Mouse (Mus musculus) embryonic stem cell, embryonic (primary cell): ENCODE data around the gene Rnf123.

ENCODE experiments used
- CTCF ChIA-PET, 4 experiments: fragments of 300-600 bp in 2 of 4; fragments of 350-600 bp in 2 of 4; sonication (Branson Sonifier 250); formaldehyde crosslinking; loops; one replicate each; lab custom pipeline; 2022; ENCODE audit warnings: inconsistent platforms in 2 of 4; lab: Charles Lee
- POLR2A ChIA-PET, 4 experiments: fragments of 300-600 bp in 2 of 4; fragments of 350-600 bp in 2 of 4; sonication (Branson Sonifier 250); formaldehyde crosslinking; loops; one replicate each; lab custom pipeline; 2022; ENCODE audit warnings: antibody characterized with exemption in 4 of 4, inconsistent platforms in 1 of 4; lab: Charles Lee

The Rnf123 gene

DNA sequence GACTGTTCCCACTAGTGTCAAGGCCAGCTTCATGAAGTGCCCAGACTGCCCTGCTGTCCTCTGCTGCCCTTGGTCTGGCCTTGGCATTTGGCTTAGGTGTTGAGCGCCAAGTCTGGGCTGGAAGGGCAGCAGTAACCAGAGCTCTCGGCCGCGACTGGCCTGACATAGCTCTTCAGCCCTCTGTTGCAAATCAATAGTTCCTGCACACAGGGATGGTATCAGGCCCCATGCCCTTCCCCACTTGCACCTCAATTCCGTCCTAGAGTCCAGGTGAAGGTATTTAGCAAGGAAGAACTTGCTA, 25.9 kb downstream of the Rnf123 start:
- ChIA-PET CTCF (interaction anchor here (0.5 to 7.1 kb wide), 13 partner anchors 10 to 551 kb away, joined by 3 to 139 read pairs (median 4); partner anchors contain the start of gene Mst1r (in 1 of the 4)), POLR2A (interaction anchor here in 2 of 4 experiments (0.9 to 2.7 kb wide), 10 partner anchors 9 to 184 kb away, joined by 3 to 11 read pairs (median 4); partner anchors contain the start of genes Gmppb (in 1 of the 2), Mst1 (in 1 of the 2) and Rbm6 (in 1 of the 2))

DNA sequence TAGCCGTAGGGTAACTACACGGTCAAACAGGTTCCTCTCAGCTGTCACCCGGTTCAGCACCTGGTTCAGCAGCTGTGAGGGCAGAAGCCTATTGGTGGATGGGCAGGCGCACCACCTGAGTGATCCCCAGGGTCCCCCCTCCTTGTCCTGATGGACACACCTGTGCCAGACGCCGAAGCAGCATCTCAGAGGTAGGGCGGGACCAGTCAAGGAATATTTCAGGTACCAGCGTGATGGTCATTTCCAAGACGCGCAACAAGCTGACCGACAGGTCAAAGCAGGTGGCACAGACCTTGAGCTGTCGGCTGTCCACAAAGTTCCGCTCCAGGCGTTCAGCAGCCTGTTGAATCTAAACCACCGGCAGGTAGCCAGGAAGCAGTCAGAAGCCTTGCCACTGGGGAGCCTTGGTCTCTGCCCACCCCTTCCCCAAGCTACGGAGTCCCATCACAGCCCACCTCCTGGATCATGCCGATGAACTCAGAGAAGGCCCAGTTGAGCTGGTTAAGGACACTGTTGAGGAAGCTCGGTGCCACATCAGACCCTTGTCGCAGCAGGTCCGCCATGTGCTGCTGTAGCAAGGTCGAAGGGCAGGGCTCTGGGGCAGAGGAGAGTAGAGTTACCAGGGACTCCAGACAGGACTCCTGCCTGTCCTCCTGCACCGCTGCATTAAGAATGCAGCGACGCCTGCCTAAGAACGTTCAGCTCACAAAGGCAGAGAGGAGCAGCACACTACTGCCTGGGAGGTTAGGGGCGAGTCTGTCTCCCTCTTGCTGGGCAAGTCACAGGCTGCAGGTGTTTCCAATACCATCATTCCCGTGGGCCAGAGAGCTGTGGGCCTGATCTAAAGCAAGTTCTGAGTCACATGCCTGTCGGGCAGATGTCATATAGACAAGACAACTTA, 26.5 kb downstream of the Rnf123 start:
- CTCF ChIA-PET: interaction anchor here (0.5 to 7.1 kb wide), 16 partner anchors 10 to 551 kb away, joined by 3 to 139 read pairs (median 3); partner anchors contain the start of gene Mst1r (in 1 of the 4)

DNA sequence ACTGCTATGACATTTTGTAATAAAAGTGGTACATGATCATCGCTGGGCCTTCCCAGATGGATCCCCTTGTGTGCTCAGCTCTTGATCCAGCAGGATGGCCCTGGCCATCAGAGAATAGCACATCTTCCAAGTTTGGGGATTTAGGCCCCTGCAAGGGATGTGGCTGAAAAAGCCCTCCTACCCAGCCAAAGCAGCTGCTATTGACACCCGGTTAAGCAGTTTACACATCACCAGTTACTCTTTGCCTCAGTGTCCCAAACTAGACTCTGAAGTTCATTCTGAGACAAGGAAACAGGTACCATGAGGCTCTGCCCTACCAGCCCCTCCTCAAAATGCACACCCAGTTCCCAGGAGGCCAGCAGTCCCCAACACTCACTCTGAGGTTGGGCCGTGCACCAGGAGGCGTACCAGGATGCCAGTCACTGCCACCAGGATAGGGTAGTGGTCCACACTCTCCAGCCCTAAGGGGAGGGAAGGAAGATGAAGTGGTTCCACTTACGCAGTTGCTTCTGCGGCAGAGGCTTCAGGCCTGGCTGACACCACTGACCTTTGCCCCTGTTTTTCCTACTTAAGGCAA, 27.4 kb downstream of the Rnf123 start:
- CTCF ChIA-PET: interaction anchor here (0.5 to 7.1 kb wide), 14 partner anchors 9 to 397 kb away, joined by 3 to 139 read pairs (median 6); partner anchors contain the start of gene Mst1r (in 1 of the 4)
- POLR2A ChIA-PET: interaction anchor here in 2 of 4 experiments (0.8 to 4.7 kb wide), 12 partner anchors 10 to 157 kb away, joined by 3 to 43 read pairs (median 6); partner anchors contain the start of gene Mst1r (in 1 of the 2)

More for the DNA sequence above, 26.5 kb downstream of the Rnf123 start:
- POLR2A ChIA-PET: interaction anchor here in 2 of 4 experiments (0.8 to 4.7 kb wide), 15 partner anchors 8 to 184 kb away, joined by 3 to 43 read pairs (median 4); partner anchors contain the start of genes Gmppb (in 1 of the 2), Mst1 (in 1 of the 2), Mst1r (in 1 of the 2) and Rbm6 (in 1 of the 2)

DNA sequence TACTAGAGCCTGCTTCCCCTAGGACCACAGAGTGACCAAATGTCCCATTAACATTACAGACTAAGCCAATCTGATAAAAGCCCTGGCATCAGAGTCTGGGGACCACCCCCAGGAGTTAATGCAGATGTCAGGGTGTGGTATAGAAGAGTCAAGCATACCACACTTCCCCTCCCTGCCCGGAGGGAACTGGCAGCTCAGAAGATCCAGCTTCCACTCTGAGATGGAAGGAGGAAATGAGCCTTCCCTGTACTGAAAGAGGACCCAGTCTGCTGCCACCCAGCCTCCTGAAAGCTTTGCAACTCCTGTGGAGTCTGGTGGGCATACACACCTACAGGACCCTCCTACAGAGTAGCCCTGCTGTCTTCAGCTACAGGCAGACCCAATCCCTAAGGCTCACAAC, 28.1 kb downstream of the Rnf123 start:
- CTCF ChIA-PET: interaction anchor here (0.5 to 7.1 kb wide), 15 partner anchors 8 to 301 kb away, joined by 3 to 139 read pairs (median 6); partner anchors contain the start of gene Mst1r (in 1 of the 4)
- POLR2A ChIA-PET: interaction anchor here in 3 of 4 experiments (0.6 to 4.7 kb wide), 18 partner anchors 8 to 356 kb away, joined by 3 to 43 read pairs (median 5); partner anchors contain the start of genes Mst1r (in 1 of the 3) and Rbm6 (in 1 of the 3)

DNA sequence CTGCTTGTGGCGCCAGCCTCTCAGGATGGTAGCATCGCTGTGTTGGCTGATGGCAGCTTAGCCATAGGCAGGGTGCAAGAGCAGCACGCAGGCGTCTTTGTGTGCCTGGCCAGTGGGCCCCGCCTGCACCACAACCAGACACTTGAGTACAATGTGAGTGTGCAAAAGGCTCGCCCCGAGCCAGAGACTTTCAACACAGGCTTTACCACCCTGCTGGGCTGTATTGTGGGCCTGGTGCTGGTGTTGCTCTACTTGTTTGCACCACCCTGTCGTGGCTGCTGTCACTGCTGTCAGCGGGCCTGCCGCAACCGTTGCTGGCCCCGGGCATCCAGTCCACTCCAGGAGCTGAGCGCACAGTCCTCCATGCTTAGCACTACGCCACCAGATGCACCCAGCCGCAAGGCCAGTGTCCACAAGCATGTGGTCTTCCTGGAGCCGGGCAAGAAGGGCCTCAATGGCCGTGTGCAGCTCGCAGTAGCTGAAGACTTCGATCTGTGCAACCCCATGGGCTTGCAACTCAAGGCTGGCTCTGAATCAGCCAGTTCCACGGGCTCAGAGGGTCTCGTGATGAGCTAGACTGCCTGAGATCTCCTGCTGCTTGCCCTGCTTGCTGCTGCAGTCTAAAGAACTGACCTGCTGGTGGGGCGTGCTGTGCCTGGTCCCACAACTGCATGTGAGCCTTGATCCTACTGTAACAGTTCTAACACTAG, 28.7 kb downstream of the Rnf123 start:
- CTCF ChIA-PET: interaction anchor here (0.6 to 7.1 kb wide), 25 partner anchors 9 to 153 kb away, joined by 3 to 139 read pairs (median 6); partner anchors contain the start of gene Mst1r (in 1 of the 4)

DNA sequence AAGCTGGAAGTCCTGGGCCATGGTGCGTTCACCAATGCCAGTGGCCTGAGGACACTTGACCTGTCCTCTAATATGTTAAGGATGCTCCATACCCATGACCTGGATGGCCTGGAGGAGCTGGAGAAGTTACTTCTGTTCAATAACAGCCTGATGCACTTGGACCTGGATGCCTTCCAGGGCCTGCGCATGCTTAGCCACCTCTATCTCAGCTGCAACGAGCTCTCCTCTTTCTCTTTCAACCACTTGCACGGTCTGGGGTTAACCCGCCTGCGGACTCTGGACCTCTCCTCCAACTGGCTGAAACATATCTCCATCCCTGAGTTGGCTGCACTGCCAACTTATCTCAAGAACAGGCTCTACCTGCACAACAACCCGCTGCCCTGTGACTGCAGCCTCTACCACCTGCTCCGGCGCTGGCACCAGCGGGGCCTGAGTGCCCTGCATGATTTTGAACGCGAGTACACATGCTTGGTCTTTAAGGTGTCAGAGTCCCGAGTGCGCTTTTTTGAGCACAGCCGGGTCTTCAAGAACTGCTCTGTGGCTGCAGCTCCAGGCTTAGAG, 29.4 kb downstream of the Rnf123 start:
- CTCF ChIA-PET: interaction anchor here (0.6 to 7.1 kb wide), 54 partner anchors 9 to 499 kb away, joined by 3 to 139 read pairs (median 5); partner anchors contain the start of genes Apeh (in 2 of the 4), Mst1r (in 2 of the 4), Gnat1 (in 1 of the 4) and Inka1 (in 1 of the 4)

More for the DNA sequence above, 28.7 kb downstream of the Rnf123 start:
- POLR2A ChIA-PET: interaction anchor here in 3 of 4 experiments (0.5 to 4.7 kb wide), 35 partner anchors 9 to 356 kb away, joined by 3 to 43 read pairs (median 5); partner anchors contain the start of genes Apeh (in 3 of the 3), Ip6k1 (in 2 of the 3), Inka1 (in 1 of the 3) and Mon1a (in 1 of the 3)

DNA sequence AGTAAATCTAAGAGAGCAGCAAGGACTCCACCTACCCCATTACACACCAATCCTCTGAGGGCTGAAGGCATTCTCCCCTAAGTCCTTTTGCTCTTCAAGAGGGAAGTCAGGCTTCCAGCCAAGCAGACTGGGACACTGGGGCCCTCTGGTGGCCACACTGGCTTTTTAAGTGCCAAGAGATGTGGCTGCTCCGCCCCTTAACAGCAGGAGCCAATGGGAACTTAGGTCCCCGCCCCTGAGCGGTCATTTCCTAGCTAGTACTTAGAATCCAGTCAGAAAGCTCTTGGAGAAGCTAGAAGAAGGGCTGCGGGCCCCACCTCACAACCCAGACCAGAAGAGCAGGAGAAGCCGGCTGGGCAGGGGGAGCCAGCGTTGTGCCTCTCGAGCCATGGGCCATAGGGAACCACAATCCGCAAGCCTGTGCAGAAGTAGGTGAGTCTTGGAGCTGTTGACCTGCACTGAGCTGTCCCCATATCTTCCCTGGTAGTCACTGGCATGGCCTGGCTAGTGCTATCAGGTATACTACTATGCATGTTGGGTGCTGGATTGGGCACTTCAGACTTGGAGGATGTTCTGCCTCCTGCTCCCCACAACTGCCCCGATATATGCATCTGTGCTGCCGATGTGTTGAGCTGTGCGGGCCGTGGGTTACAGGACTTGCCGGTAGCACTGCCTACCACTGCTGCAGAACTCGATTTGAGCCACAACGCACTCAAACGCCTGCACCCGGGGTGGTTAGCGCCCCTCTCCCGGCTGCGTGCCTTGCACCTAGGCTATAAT, 30.1 kb downstream of the Rnf123 start, which contains the start of gene Amigo3:
Gene Amigo3 (plus strand): TSS at position 275 of the 780 bp plus-strand sequence.
- CTCF ChIA-PET: interaction anchor here (0.5 to 7.1 kb wide), 76 partner anchors 8 to 499 kb away, joined by 3 to 139 read pairs (median 4); partner anchors contain the start of genes Apeh (in 2 of the 4), Mst1r (in 2 of the 4), Amt (in 1 of the 4) and Cdhr4 (in 1 of the 4)
- POLR2A ChIA-PET: interaction anchor here (0.5 to 4.7 kb wide), 92 partner anchors 8 to 469 kb away, joined by 3 to 43 read pairs (median 4); partner anchors contain the start of genes Apeh (in 3 of the 4), Inka1 (in 3 of the 4), Ip6k1 (in 3 of the 4) and Dag1 (in 2 of the 4)

More for the DNA sequence above, 29.4 kb downstream of the Rnf123 start:
- POLR2A ChIA-PET: interaction anchor here (0.5 to 4.7 kb wide), 72 partner anchors 9 to 466 kb away, joined by 3 to 43 read pairs (median 4); partner anchors contain the start of genes Apeh (in 3 of the 4), Inka1 (in 3 of the 4), Ip6k1 (in 3 of the 4) and Mst1r (in 2 of the 4)

DNA sequence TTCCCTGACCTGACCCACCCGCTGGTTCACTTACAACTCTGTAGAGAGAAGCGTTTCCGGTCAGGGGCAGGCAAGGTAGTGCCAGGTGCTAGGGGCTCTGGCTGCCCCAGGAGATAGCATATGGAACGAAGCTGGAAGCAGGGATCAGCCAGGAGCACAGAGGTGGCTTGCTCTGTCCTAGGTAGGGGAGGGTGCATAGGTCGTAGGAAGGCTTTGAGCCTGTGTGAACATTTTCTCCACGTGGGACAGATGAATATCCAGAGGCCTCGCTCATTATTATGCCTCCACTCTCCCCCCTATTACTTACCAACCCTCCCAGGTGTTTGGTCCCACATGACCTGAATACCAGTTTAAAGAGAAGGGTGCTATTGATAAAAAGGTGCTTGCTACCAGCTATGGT, 30.7 kb downstream of the Rnf123 start:
- ChIA-PET CTCF (interaction anchor here (0.6 to 7.1 kb wide), 40 partner anchors 7 to 440 kb away, joined by 3 to 139 read pairs (median 6); partner anchors contain the start of genes Apeh (in 2 of the 4), Mst1r (in 2 of the 4), Cdhr4 (in 1 of the 4) and Dag1 (in 1 of the 4)), POLR2A (interaction anchor here in 3 of 4 experiments (0.5 to 4.7 kb wide), 58 partner anchors 7 to 470 kb away, joined by 3 to 43 read pairs (median 4); partner anchors contain the start of genes Ip6k1 (in 3 of the 3), Dag1 (in 2 of the 3), Mst1r (in 2 of the 3) and Apeh (in 1 of the 3))

DNA sequence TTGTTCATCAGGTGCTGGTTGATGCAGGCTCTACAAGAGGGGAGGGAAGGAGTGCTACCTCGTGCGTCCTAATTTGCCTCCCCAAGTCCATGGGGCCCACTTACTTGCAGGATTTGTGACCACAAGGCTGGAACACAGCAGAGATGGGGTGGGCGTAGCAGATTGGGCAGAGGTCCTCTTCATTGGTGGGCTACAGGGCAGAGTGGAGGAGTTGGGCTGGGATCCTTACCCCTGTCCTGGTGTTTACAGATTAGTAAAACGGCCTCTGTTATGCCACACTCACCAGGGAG, 31.3 kb downstream of the Rnf123 start:
- POLR2A ChIA-PET: interaction anchor here in 2 of 4 experiments (0.8 to 4.7 kb wide), 6 partner anchors 7 to 203 kb away, joined by 3 to 43 read pairs (median 15); partner anchors contain the start of gene Mst1r (in 1 of the 2)

DNA sequence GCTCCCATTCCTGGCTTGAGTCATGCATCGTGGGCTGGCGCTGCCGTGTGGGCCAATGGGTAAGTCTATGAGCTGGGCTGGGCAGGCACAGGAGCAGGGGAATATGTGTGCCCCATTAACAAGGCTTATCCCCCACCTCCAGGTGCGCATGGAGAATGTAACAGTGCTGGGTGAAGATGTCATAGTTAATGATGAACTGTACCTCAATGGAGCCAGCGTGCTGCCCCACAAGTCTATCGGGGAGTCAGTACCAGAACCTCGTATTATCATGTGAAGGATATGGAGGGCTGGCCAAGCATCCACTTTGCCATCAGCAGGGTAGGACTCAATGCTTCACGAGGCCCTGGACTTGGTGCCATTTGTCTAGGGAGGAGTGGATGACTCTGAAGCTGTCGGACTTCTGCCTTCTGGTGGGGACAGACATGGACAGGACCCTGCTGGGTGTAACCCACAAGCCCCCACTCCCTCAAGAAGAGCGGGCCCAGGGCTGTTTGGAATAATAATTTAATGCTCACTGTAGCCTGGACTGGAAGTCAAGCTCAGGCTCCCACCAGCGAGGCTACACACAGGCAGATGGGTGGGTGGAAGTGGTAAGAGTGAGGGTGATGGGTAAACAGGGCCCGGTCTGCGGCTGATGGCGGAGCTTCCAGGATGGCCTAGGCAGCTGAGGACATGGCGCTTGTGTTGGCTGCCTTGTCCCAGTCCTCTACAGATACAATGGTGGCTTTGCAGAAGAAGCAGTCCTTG, 31.8 kb downstream of the Rnf123 start:
- CTCF ChIA-PET: interaction anchor here in 2 of 4 experiments (0.7 to 7.1 kb wide), 7 partner anchors 12 to 527 kb away, joined by 3 to 139 read pairs (median 18); partner anchors contain the start of gene Mst1r (in 1 of the 2)
- POLR2A ChIA-PET: interaction anchor here in 2 of 4 experiments (0.6 to 4.7 kb wide), 3 partner anchors 43 to 150 kb away, joined by 3 to 43 read pairs (median 4); partner anchors contain the start of gene Mst1r (in 1 of the 2)

More for the DNA sequence above, 31.3 kb downstream of the Rnf123 start:
- CTCF ChIA-PET: interaction anchor here in 2 of 4 experiments (0.7 to 7.1 kb wide), 8 partner anchors 11 to 527 kb away, joined by 3 to 139 read pairs (median 18); partner anchors contain the start of gene Mst1r (in 1 of the 2)

DNA sequence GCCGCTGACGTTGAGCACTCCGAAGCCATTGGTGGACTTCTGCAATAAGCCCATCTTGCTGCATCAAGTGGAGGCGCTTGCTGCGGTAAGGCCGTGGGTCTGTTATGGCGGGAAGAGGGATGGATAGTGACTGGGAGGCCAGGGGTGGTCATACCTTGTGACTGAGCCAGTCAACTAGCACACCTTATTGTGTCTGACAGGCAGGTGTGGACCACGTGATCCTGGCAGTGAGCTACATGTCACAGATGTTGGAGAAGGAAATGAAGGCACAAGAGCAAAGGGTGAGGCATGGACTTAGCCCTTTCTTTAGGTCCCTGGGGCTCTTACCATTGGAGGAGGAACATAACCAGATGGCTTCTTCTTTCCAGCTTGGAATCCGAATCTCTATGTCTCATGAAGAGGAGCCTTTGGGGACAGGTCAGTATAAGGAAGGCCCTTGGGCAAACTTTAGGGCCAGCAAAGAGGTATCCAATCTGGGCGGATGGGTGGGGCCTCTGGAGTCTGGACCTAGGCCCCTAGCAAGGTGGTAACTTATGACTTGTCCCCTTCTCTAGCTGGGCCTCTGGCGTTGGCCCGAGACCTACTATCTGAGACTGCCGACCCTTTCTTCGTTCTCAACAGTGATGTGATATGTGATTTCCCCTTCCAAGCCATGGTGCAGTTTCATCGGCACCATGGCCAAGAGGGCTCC, 33.4 kb downstream of the Rnf123 start:
- CTCF ChIA-PET: interaction anchor here in 2 of 4 experiments (1.0 to 2.0 kb wide), 5 partner anchors 11 to 148 kb away, joined by 3 to 6 read pairs (median 5); partner anchors contain the start of gene Mst1r (in 1 of the 2)

DNA sequence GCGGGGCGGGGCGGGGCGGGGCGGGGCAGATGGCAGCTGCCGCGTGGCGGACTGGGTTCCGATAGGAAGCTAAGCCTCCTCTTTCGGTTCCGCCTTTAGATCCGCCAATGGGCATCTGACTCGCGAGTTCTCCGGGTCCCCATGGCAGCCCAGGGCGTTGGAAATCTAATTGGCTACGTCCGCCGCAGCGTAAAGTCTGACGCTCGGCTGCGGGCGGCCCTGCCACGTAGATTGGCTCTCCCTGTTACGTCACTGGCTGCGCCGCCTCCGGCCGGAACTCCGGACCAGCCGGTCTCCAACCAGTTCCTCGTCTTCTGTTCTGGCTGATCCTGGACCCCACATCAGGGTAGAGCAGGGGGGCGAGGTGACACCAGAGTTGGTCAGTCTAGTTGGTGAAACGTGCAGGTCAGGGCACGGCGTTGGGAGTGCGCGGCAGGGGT, 34.1 kb downstream of the Rnf123 start, which contains the start of gene Gmppb:
Gene Gmppb (plus strand): TSS at position 227 of the 440 bp plus-strand sequence.
- CTCF ChIA-PET: interaction anchor here in 3 of 4 experiments (1.0 to 2.0 kb wide), 9 partner anchors 11 to 148 kb away, joined by 3 to 9 read pairs (median 5); partner anchors contain the start of gene Mst1r (in 1 of the 3)

More for the DNA sequence above, 33.4 kb downstream of the Rnf123 start:
- POLR2A ChIA-PET: interaction anchor here in 3 of 4 experiments (0.5 to 2.6 kb wide), 23 partner anchors 8 to 1838 kb away, joined by 3 to 12 read pairs (median 5); partner anchors contain the start of genes Ip6k1 (in 2 of the 3), Mon1a (in 1 of the 3) and Mst1 (in 1 of the 3)

DNA sequence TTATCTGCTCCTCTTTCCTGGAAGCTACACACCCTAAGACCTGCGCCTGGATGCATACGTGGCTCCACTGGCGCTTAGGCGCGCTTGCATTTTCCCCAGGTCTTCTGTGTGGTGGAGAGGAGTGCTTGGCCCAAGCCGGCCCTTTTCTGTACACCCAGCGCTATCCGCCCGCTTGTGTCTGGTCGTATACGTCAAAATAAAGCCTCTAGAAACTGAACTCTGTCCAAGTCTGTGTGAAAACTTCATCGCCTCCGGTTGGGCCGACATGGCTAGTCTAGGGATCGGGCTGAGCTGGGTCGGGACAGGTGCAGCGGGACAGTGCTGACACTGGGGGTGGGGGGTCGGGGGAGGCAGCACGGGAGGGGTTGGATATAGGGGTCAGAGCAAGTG, 34.6 kb downstream of the Rnf123 start:
- POLR2A ChIA-PET: interaction anchor here in 3 of 4 experiments (0.6 to 2.6 kb wide), 40 partner anchors 9 to 422 kb away, joined by 3 to 12 read pairs (median 4); partner anchors contain the start of genes Apeh (in 2 of the 3), Ip6k1 (in 2 of the 3), Gm20662 (in 1 of the 3) and Mon1a (in 1 of the 3)
- CTCF ChIA-PET: interaction anchor here (1.0 to 2.0 kb wide), 10 partner anchors 10 to 147 kb away, joined by 3 to 9 read pairs (median 5); partner anchors contain the start of gene Mst1r (in 1 of the 4)

More for the DNA sequence above, 34.1 kb downstream of the Rnf123 start, which contains the start of gene Gmppb:
- POLR2A ChIA-PET: interaction anchor here in 3 of 4 experiments (0.6 to 2.6 kb wide), 41 partner anchors 8 to 422 kb away, joined by 3 to 12 read pairs (median 4); partner anchors contain the start of genes Ip6k1 (in 2 of the 3), Apeh (in 1 of the 3), Gm20662 (in 1 of the 3) and Mon1a (in 1 of the 3)
